Mouse (Mus musculus) C2C12 (cell line): ENCODE results near the gene Ifna15. TPM values are rescaled to one million over a fixed set of nuclear protein-coding genes. Genes with fewer than 3 reads are reported as not detected.

ENCODE experiments used
- H3K27me3 ChIP-seq: one replicate; pipeline ENCODE4 v1.6.1; 2011; ENCODE audit not compliant: control insufficient read depth, insufficient read depth, insufficient read length
- H3K36me3 ChIP-seq: one replicate; pipeline ENCODE4 v1.6.1; 2011; ENCODE audit not compliant: control insufficient read depth, insufficient read depth
- H3K4me3 ChIP-seq: one replicate; pipeline ENCODE4 v1.5.1; 2011; ENCODE audit warnings: mild to moderate bottlenecking, control low read depth; ENCODE audit not compliant: poor library complexity, insufficient read depth, severe bottlenecking
- H3K79me2 ChIP-seq: one replicate; pipeline ENCODE4 v1.6.1; 2011; ENCODE audit not compliant: control insufficient read depth, insufficient read depth
- H3K79me3 ChIP-seq: one replicate; pipeline ENCODE4 v1.6.1; 2011; ENCODE audit warnings: low read depth, control low read depth
- H3ac ChIP-seq: one replicate; pipeline ENCODE3; 2011; ENCODE audit warnings: low read depth; ENCODE audit not compliant: control insufficient read depth, insufficient read length
- CEBPB ChIP-seq: IDR thresholded peaks from one replicate; pipeline ENCODE4 v1.6.1; 2011; ENCODE audit warnings: low read depth, mild to moderate bottlenecking, control low read depth, moderate library complexity
- CTCF ChIP-seq: IDR thresholded peaks from one replicate; pipeline ENCODE4 v1.5.1; 2011; ENCODE audit not compliant: control insufficient read depth, insufficient read depth, insufficient read length
- FOSL1 ChIP-seq: IDR thresholded peaks from one replicate; pipeline ENCODE4 v1.8.0; 2011; ENCODE audit warnings: mild to moderate bottlenecking, low read length; ENCODE audit not compliant: poor library complexity, insufficient read depth, severe bottlenecking
- MAX ChIP-seq: IDR thresholded peaks from one replicate; pipeline ENCODE4 v1.6.1; 2011; ENCODE audit warnings: mild to moderate bottlenecking, control low read depth
- MYOD1 ChIP-seq: IDR thresholded peaks from one replicate; pipeline ENCODE4 v1.6.1; 2011; ENCODE audit warnings: low read depth; ENCODE audit not compliant: control insufficient read depth, insufficient read length
- MYOG ChIP-seq: IDR thresholded peaks from one replicate; pipeline ENCODE4 v1.6.1; 2011; ENCODE audit not compliant: control insufficient read depth, insufficient read length; ENCODE audit errors: extremely low read depth
- USF1 ChIP-seq: IDR thresholded peaks from one replicate; pipeline ENCODE4 v1.6.1; 2011; ENCODE audit warnings: low read depth, mild to moderate bottlenecking, control low read depth, moderate library complexity
- polyA plus RNA-seq: library from polyadenylated mRNA; unstranded; fragments of >200 nt; fragmentation: generic; extraction: Trizol; gene quantifications from one replicate; pipeline ENCODE4 v1.2.1, GENCODE M21; 2012; ENCODE audit warnings: missing spikeins

Ifna15 gene
- polyA plus RNA-seq, 1 experiment = not detected

- Histone ChIP-seq H3K36me3 (no peaks in the 10 kb centered on the region), H3K79me3 (no peaks in the 10 kb centered on the region), H3K4me3 (no peak overlapping the region), H3K79me2 (no peaks in the 10 kb centered on the region), H3K27me3 (no peaks in the 10 kb centered on the region), H3ac (no peak overlapping the region)
- TF ChIP-seq MYOG (no peak), CEBPB (no peak), CTCF (no peak), USF1 (no peak), MAX (no peak), FOSL1 (no peak), MYOD1 (no peak)
Measured at GRCm38 (mm10) chr4:88547986-88548385, 10.1 kb downstream of the Ifna15 start.

GRCm38 (mm10) chr4:88543649-88544234 is 14.3 kb downstream of the Ifna15 start:
- H3K27me3 ChIP-seq = no peaks in the 10 kb centered on the region
- H3K79me3 ChIP-seq = no peaks in the 10 kb centered on the region
- H3K79me2 ChIP-seq = no peaks in the 10 kb centered on the region
- no peak overlapping the region for H3ac ChIP-seq
- TF ChIP-seq USF1 (no peak), MAX (no peak), FOSL1 (no peak)
- H3K36me3 ChIP-seq = no peaks in the 10 kb centered on the region
- no peak overlapping the region for H3K4me3 ChIP-seq

GRCm38 (mm10) chr4:88537328-88537727 is 20.7 kb downstream of the Ifna15 start:
- no peaks in the 10 kb centered on the region for H3K79me3 ChIP-seq
- TF ChIP-seq CEBPB (peak; percentile 98), USF1 (no peak), MYOG (no peak)
- H3ac ChIP-seq = no peak overlapping the region
- no peak overlapping the region for H3K4me3 ChIP-seq
- H3K79me2 ChIP-seq = no peaks in the 10 kb centered on the region
- H3K36me3 ChIP-seq = no peaks in the 10 kb centered on the region
- H3K27me3 ChIP-seq = no peaks in the 10 kb centered on the region

- no peak overlapping the region for H3K4me3 ChIP-seq
- H3K79me3 ChIP-seq = no peaks in the 10 kb centered on the region
- no peaks in the 10 kb centered on the region for H3K27me3 ChIP-seq
- H3K36me3 ChIP-seq = no peaks in the 10 kb centered on the region
- no peak overlapping the region for H3ac ChIP-seq
- no peaks in the 10 kb centered on the region for H3K79me2 ChIP-seq
- no peak for TF ChIP-seq MAX
- TF ChIP-seq CTCF = no peak
- no peak for TF ChIP-seq FOSL1
- no peak for TF ChIP-seq CEBPB
- TF ChIP-seq MYOD1 = no peak
- TF ChIP-seq MYOG = no peak
- no peak for TF ChIP-seq USF1
Measured at GRCm38 (mm10) chr4:88536640-88537039, 21.4 kb downstream of the Ifna15 start.

- no peaks in the 10 kb centered on the region for H3K36me3 ChIP-seq
- no peaks in the 10 kb centered on the region for H3K79me3 ChIP-seq
- no peaks in the 10 kb centered on the region for H3K27me3 ChIP-seq
- no peak for TF ChIP-seq FOSL1
- no peaks in the 10 kb centered on the region for H3K79me2 ChIP-seq
- H3K4me3 ChIP-seq = no peak overlapping the region
- no peak overlapping the region for H3ac ChIP-seq
Measured at GRCm38 (mm10) chr4:88535742-88536141, 22.3 kb downstream of the Ifna15 start.

- Histone ChIP-seq H3K4me3 (no peak overlapping the region), H3ac (no peak overlapping the region), H3K79me3 (no peaks in the 10 kb centered on the region), H3K36me3 (no peaks in the 10 kb centered on the region), H3K27me3 (no peaks in the 10 kb centered on the region), H3K79me2 (no peaks in the 10 kb centered on the region)
- no peak for TF ChIP-seq MYOG
- TF ChIP-seq USF1 = no peak
- TF ChIP-seq FOSL1 = no peak
- TF ChIP-seq CEBPB = no peak
- TF ChIP-seq CTCF = no peak
- no peak for TF ChIP-seq MAX
- TF ChIP-seq MYOD1 = no peak
Measured at GRCm38 (mm10) chr4:88534903-88535302, 23.1 kb downstream of the Ifna15 start.
